Mouse (Mus musculus) heart, embryonic 11.5 days (tissue): ENCODE data around the gene Atp8a1. TPM values are rescaled to one million over a fixed set of nuclear protein-coding genes. Genes with fewer than 3 reads are reported as not detected.

Experiments
- ATAC-seq: fragments of 200-750 bp; cut with Nextera tagmentation; replicated peaks from 2 replicates; pipeline ENCODE4 v1.8.0; 2017; ENCODE audit warnings: moderate library complexity; ENCODE audit not compliant: insufficient number of reproducible peaks, low FRiP score, low TSS enrichment
- H3K27ac ChIP-seq: fragments of 300-500 bp; sonication (generic); 2 replicates; pipeline ENCODE4 v1.5.1; 2014; ENCODE audit warnings: mild to moderate bottlenecking, low read depth, low read length
- H3K27me3 ChIP-seq: fragments of 300-500 bp; sonication (generic); 2 replicates; pipeline ENCODE4 v1.6.1; 2014; ENCODE audit warnings: mild to moderate bottlenecking, low read length, mixed read lengths; ENCODE audit not compliant: control insufficient read depth, insufficient read depth
- H3K36me3 ChIP-seq: fragments of 300-500 bp; sonication (generic); 2 replicates; pipeline ENCODE4 v1.6.1; 2014; ENCODE audit warnings: mild to moderate bottlenecking, low read length, moderate library complexity, mixed read lengths; ENCODE audit not compliant: control insufficient read depth, insufficient read depth
- H3K4me1 ChIP-seq: fragments of 300-500 bp; sonication (generic); 2 replicates; pipeline ENCODE4 v1.6.1; 2014; ENCODE audit warnings: low read length; ENCODE audit not compliant: control insufficient read depth, insufficient read depth
- H3K4me2 ChIP-seq: fragments of 300-500 bp; sonication (generic); 2 replicates; pipeline ENCODE4 v1.6.1; 2014; ENCODE audit warnings: mild to moderate bottlenecking, moderate library complexity
- H3K4me3 ChIP-seq: fragments of 300-500 bp; sonication (generic); 2 replicates; pipeline ENCODE4 v1.5.1; 2014; ENCODE audit warnings: low read depth, low read length
- H3K9ac ChIP-seq: fragments of 300-500 bp; sonication (generic); 2 replicates; pipeline ENCODE4 v1.6.1; 2014; ENCODE audit warnings: mild to moderate bottlenecking, low read depth, low read length, moderate library complexity
- H3K9me3 ChIP-seq: fragments of 300-500 bp; sonication (generic); replicated peaks from 2 replicates; pipeline ENCODE4 v1.6.1; 2016; ENCODE audit warnings: low read length; ENCODE audit not compliant: control insufficient read depth
- WGBS: fragments of 180-500 bp; shearing (Covaris S2); extraction: QIAGEN DNeasy Blood & Tissue Kit; methylation state at CpG from one replicate; pipeline ENCODE4 v1.1.7; 2014; ENCODE audit not compliant: insufficient replicate concordance; 5-methylcytosine and 5-hydroxymethylcytosine counted together
- polyA plus RNA-seq: library from polyadenylated mRNA; unstranded; fragments of >200 nt; fragmentation: Nextera tagmentation; extraction: Ambion mirVana; gene quantifications from 2 replicates; pipeline ENCODE4 v1.2.1, GENCODE M21; 2014

The Atp8a1 gene
- polyA plus RNA-seq, 1 experiment from 2014 or later: 25.1 TPM

DNA sequence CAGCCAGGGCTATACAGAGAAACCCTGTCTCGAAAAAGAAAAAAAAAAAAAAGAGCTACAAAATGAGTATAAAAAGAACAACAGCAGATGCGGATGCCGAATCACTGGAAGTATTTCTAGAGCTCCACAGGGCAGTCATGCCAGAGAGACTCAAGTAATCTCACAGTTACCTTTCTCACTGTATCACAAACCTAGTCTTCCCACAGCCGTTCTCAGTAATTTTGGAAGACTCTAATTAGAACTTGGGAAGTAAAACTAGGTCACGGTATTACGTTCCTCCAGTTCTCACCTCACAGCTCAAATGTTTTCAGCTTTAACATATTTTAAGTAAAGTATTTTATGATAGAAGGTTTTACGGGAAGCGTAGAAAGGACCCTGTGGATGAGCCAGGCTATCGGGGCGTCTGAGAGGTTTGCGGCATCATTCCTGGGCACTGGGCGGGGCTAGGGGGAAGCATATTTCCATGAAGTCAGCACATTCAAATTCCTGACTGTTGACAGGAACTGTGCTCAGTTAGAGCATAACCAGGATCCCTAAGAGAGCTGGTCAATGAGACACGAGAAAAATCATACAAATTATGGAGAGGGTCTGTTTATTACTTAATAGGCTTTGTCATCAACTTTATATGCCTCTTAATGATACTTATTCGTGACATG, 152.1 kb downstream of the Atp8a1 start:
- Histone ChIP-seq H3K27ac (no peak overlapping the region), H3K9ac (no peak overlapping the region), H3K36me3 (no peaks in the 10 kb centered on the region), H3K9me3 (no peaks in the 10 kb centered on the region), H3K4me3 (no peak overlapping the region), H3K4me1 (0 out of 2 replicates have a peak, but pooled peaks cover 2% of the 10 kb centered on the region), H3K27me3 (no peaks in the 10 kb centered on the region), H3K4me2 (no peak overlapping the region)
- no peak for ATAC-seq
- WGBS: 80% methylated on average over 14 of the region's 14 CpGs

DNA sequence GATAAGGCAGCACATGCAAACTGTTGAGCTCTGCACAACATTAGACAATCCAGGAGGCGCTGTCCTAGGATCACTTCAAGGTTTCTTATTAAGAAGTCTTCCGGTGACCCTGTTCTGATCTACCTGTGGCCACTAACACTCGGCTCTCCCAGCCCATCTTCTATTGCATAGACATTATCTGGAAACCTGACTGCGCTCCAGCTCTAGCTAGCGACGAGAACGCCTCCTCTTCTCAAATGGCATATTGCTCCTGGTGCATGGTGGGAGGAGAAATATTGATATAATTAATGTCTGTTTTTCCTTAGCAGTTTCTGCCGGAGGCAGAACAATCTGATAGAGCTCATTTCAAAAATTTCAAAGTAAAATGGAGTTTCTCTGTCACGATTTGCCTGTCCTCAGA, 156.9 kb downstream of the Atp8a1 start:
- WGBS: 91% methylated on average over 9 of the region's 9 CpGs
- H3K27me3 ChIP-seq: no peaks in the 10 kb centered on the region
- H3K9ac ChIP-seq: no peak overlapping the region
- H3K27ac ChIP-seq: no peak overlapping the region
- no peaks in the 10 kb centered on the region for H3K4me1 ChIP-seq
- no peak overlapping the region for H3K4me3 ChIP-seq
- no peak for ATAC-seq
- H3K9me3 ChIP-seq: no peaks in the 10 kb centered on the region
- no peaks in the 10 kb centered on the region for H3K36me3 ChIP-seq
- H3K4me2 ChIP-seq: no peak overlapping the region

DNA sequence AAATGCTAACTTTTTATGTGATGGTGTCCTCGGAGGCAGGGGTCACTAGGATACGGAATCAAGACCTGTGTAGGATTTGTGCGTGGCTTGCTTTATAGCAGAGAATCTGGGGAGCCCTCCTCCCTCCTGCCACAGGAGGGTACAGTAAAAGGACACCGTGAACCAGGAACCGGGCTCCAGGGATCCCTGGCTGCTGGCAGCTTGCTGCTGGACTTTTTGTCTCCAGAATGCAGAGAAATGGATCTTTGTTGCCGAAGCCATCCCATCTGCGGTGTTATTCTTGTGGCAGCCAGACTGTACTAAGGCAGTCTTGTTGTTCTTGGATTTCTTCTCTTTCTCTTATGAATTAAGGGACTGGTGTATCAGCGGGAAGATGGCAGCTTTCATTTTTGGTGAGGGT, 159.2 kb downstream of the Atp8a1 start:
- H3K9ac ChIP-seq: no peak overlapping the region
- no peaks in the 10 kb centered on the region for H3K36me3 ChIP-seq
- WGBS: 90% methylated on average over 8 of the region's 8 CpGs
- no peak overlapping the region for H3K4me3 ChIP-seq
- H3K27me3 ChIP-seq: no peaks in the 10 kb centered on the region
- no peak overlapping the region for H3K27ac ChIP-seq
- no peaks in the 10 kb centered on the region for H3K9me3 ChIP-seq
- no peak overlapping the region for H3K4me2 ChIP-seq
- no peak for ATAC-seq
- no peaks in the 10 kb centered on the region for H3K4me1 ChIP-seq

DNA sequence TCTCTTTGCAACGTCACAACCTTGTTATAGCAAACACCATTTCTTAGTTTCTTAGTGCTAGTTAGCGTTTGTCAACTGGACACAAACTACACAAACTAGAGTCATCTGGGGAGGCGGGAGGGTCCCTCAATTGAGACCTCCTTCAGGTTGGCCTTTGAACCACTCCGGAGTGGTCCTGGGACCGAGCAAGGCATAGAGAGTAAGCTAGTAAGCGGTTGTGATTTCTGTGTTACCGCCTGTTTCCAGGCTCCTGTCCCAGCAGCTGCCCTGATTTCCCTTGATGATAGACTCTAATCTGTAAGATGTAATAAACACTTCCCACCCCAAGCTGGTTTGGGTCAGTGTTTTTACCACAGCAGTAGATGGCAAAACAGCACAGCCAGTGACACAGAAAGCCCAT, 161.3 kb downstream of the Atp8a1 start:
- no peak overlapping the region for H3K9ac ChIP-seq
- H3K27ac ChIP-seq: no peak overlapping the region
- H3K9me3 ChIP-seq: no peaks in the 10 kb centered on the region
- H3K36me3 ChIP-seq: no peaks in the 10 kb centered on the region
- no peak overlapping the region for H3K4me2 ChIP-seq
- no peaks in the 10 kb centered on the region for H3K4me1 ChIP-seq
- ATAC-seq: no peak
- H3K27me3 ChIP-seq: no peaks in the 10 kb centered on the region
- H3K4me3 ChIP-seq: no peak overlapping the region
- 83% methylated on average over 7 of the region's 7 CpGs for WGBS

DNA sequence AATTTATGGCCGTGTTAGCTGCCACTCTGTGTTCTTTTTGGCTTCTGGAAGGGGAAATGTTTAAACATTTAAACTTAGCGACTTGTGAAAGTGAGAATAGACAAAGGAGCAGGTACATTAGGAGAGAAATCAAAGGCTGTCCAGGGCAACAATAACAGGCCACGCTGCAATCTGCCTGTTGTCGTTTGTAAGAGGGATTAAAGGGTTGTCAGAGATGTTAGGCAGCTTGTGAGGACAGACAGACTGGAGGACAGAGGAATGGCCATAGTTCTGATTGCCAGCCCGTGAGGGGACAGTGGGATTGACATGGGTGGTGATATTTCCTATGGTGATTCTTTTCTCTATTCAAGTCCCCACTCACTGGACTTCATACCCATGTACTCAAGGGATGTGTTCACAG, 161.8 kb downstream of the Atp8a1 start:
- no peaks in the 10 kb centered on the region for H3K27me3 ChIP-seq
- no peaks in the 10 kb centered on the region for H3K36me3 ChIP-seq
- no peaks in the 10 kb centered on the region for H3K9me3 ChIP-seq
- no peak overlapping the region for H3K9ac ChIP-seq
- WGBS: 50% methylated on average over 5 of the region's 5 CpGs
- H3K27ac ChIP-seq: no peak overlapping the region
- no peaks in the 10 kb centered on the region for H3K4me1 ChIP-seq
- H3K4me2 ChIP-seq: no peak overlapping the region
- no peak overlapping the region for H3K4me3 ChIP-seq
- no peak for ATAC-seq

DNA sequence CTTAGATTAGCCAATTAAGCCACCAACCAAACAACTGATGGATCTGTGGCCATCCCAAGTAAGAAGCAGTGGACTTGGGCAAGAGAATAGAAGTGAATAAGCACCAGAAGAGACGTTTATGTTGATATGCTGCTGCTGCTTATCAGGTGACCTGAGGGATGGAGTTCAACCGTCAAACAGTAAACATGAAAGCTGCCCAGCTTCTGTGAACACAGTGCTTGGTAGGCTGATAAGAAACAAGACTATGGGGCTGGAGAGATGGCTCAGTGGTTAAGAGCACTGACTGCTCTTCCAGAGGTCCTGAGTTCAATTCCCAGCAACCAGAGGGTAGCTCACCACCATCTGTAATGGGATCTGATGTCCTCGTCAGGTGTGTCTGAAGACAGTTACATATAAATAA, 168.4 kb downstream of the Atp8a1 start:
- no peak overlapping the region for H3K9ac ChIP-seq
- no peak for ATAC-seq
- WGBS: 50% methylated on average over 3 of the region's 3 CpGs
- H3K36me3 ChIP-seq: no peaks in the 10 kb centered on the region
- H3K9me3 ChIP-seq: no peaks in the 10 kb centered on the region
- H3K4me3 ChIP-seq: no peak overlapping the region
- no peak overlapping the region for H3K27ac ChIP-seq
- no peaks in the 10 kb centered on the region for H3K4me1 ChIP-seq
- H3K27me3 ChIP-seq: no peaks in the 10 kb centered on the region
- no peak overlapping the region for H3K4me2 ChIP-seq

DNA sequence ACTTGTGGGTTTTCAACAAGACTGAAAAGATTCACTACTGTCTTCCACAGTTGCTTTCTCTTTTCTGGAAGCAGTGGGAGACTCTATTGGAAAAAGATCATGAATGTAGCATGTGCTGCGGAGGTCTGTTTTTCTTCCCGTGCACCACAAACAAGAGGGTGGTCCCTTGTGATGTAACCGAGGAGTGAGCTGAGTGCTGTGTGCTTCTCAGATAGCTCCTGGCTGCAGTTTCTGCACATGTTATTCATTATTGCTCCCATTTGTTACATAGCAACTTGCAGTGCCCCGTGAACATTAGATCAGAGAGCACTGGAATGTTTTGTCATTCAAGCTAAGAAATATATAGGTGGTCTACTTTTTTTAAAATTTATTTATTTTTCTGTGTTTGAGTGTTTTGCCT, 174.2 kb downstream of the Atp8a1 start:
- no peak for ATAC-seq
- no peaks in the 10 kb centered on the region for H3K27me3 ChIP-seq
- WGBS: 81% methylated on average over 4 of the region's 4 CpGs

DNA sequence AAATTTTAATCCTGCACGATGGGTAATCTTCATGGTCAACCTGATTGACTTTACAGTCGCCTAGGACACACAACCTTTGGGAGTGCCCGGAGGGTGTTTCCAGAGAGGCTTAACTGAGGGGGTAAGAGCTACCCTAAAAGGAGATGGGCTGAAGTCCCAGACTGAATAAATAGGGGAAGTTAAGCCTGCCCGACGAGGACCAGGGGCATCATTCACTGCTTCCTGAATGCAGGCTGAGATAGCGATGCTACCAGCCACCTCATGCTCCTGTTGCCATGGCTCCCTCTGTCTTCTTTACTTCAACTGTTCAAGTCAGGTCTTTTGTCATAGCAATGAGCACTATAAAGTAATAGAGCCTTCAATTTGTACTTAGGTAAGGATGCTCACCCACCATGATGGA, 177.1 kb downstream of the Atp8a1 start:
- Histone ChIP-seq H3K27me3 (no peaks in the 10 kb centered on the region), H3K4me2 (no peak overlapping the region), H3K9ac (no peak overlapping the region), H3K9me3 (no peaks in the 10 kb centered on the region), H3K4me1 (no peaks in the 10 kb centered on the region), H3K4me3 (no peak overlapping the region), H3K27ac (no peak overlapping the region), H3K36me3 (no peaks in the 10 kb centered on the region)
- WGBS: 68% methylated on average over 6 of the region's 6 CpGs
- ATAC-seq: no peak

More for the DNA sequence above, 174.2 kb downstream of the Atp8a1 start:
- Histone ChIP-seq H3K36me3 (no peaks in the 10 kb centered on the region), H3K27ac (no peak overlapping the region), H3K9ac (no peak overlapping the region), H3K9me3 (no peaks in the 10 kb centered on the region), H3K4me3 (no peak overlapping the region), H3K4me2 (no peak overlapping the region), H3K4me1 (no peaks in the 10 kb centered on the region)

DNA sequence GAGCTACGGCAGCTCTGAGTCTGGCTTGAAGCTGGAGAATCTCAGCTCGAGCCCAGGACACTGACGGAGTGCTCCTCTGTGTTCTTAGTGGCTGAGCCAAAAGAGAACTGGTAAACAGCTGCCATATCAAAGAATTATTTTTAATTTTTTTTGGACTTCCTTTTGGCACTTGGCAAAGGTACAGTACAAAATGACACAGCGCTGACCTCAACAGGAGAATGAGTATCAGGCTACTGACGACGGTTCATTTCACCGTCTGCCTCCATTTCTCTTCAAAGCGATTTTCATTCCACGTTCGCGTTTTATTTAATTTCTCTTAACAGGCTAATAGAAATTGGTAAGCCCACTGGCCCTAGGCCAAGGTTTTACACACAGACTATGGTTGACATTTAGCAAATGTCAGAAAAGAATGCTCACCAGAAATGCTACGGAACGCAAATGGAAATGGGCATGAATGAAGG, 177.8 kb downstream of the Atp8a1 start:
- WGBS: 84% methylated on average over 13 of the region's 13 CpGs
- H3K36me3 ChIP-seq: no peaks in the 10 kb centered on the region
- H3K27me3 ChIP-seq: no peaks in the 10 kb centered on the region
- no peak overlapping the region for H3K4me3 ChIP-seq
- H3K4me2 ChIP-seq: no peak overlapping the region
- no peaks in the 10 kb centered on the region for H3K4me1 ChIP-seq
- H3K9ac ChIP-seq: no peak overlapping the region
- H3K9me3 ChIP-seq: no peaks in the 10 kb centered on the region
- ATAC-seq: no peak
- H3K27ac ChIP-seq: no peak overlapping the region
